Mouse (Mus musculus): ENCODE measurements around the gene Taar4.

Taar4 gene

DNA sequence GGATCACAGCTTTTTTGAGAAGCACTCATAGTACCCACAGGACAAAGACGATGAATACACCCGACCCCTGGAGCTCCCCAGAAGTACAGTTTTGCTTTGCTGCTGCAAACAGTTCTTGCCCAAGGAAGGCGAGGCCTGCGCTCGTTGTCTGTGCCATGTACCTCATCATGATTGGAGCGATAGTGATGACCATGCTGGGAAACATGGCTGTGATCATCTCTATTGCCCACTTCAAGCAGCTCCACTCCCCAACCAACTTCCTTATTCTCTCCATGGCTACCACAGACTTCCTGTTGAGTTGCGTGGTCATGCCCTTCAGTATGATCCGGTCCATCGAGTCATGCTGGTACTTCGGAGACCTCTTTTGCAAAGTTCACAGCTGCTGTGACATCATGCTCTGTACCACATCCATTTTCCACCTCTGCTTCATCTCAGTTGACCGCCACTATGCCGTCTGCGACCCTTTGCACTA is at the start of gene Taar4:
TSS of gene Taar4 (plus strand) at position 51 of the 472 bp plus-strand sequence.
- no peak for DNase-seq (ENCODE audit: low spot score in 2 of 2)

DNA sequence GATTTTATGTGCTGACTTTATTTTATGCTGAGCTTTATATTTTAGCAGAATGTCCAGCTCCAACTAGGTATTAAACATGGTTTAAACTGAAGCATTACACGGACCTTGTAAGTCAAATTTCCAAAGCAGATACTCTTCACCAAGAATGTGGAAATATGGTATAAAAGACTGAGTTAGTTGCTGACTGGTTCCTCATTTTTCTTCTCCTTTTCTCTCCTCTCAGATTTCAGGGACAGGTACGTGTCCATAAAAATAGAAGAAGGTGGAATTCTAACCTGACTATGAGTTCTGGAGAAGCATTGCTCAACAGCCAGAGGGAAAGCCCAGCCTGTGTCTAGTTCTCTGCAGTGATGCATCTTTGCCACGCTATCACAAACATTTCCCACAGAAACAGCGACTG is 40.2 kb upstream of the Taar4 start, which contains the start of gene Taar1:
TSS of gene Taar1 (plus strand) at position 301 of the 400 bp plus-strand sequence.
- DNase-seq (ENCODE audit: low spot score in 2 of 2): no peak

DNA sequence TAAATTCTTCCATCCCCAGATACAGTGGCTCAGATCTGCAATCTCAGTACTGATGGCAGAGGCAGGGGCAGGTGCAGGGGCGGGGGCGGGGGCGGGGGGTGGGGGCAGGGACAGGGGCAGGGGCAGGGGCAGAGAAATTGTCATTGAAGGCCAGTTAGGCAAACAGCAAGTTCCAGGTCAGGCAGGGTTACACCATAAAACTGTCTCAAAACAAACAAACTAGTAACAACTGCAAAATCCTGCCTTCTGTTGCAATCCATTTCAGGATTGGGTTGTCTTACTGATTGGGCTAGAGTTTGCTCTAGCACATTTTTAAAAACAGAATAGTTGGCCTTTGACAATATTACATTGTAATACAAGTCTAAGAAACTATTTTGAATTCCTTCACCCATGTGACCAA is 37.8 kb upstream of the Taar4 start:
- no peak for DNase-seq (ENCODE audit: low spot score in 2 of 2)

DNA sequence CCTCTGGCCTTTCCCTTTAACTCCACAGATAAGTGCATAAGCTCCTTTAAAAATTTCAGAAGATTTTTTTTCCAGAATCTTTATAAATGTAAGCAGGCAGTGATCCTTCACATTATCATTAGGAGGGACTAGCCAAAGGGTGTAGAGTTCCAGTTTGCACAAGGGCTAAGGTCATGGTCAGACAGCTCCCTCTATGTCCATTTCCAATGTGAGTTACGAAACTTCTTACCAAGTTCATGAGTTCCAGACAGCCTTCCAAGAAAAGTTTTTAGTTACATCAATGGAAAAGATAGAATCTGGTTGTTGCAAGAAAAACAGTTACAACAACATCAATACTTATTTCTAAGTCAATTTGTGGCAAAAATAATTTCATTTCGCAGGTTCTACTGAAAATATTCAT is 36.4 kb upstream of the Taar4 start:
- DNase-seq (ENCODE audit: low spot score in 2 of 2): no peak

DNA sequence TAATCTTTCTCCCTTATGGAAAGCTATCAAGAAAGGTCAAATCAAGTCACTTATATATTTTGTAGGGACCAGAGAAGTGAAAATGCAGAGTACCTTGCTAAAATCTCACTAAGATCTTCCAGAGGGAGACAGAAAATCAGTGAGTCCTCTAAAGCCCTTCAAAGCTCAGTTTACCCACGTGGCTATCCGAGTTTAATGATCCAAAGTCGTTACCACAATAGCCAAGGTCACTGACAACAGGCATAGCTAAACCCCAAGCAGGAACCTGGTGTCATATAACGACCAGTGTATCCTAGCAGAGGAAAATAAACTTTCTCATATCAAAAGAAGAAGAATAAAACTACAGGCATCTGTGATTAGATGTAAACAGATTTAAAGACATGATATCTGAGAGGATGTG is 22.7 kb upstream of the Taar4 start:
- DNase-seq (ENCODE audit: low spot score in 2 of 2): no peak

DNA sequence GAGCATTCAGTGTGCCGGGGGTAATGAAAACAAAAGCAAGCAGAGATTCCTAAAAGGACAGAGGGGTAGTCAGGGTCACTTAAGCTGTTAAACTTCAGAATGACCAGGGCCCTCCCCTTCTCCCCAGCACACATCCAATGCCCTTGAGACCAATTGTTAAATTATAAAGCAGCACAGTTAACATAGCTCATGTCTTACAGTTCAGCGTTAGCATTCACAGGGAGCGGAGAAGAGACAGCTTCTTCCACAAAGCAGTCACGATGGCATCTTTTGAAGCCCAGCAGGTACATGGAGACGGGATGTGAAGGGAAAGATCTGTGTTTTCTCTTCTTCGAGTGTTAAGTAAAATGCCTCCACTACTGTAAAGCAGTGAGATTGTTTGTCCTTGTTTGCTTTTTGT is 22.0 kb upstream of the Taar4 start, which contains the start of gene Taar2:
TSS of gene Taar2 (plus strand) at position 261 of the 400 bp plus-strand sequence.
- no peak for DNase-seq (ENCODE audit: low spot score in 2 of 2)

DNA sequence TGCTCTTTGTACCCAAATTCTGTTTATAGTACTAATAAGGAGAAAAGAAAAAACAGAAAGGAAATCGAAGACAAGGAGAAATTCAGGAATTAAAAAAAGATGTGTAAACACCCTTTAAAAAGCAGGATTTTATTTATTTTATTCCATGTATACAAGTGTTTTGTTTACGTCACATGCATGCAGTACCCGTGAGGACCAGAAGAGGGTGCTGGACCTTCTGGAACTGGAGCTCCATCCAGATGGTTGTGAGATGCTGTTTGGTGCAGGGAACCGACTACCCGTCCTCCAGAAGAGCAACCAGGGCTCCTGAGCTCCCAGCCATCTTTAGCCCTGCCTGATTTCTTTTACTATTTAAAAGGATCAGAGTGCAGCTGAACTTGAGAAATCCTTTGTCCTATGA is 17.8 kb upstream of the Taar4 start:
- DNase-seq (ENCODE audit: low spot score in 2 of 2): peak in 1 of 2 experiments; percentile 26

DNA sequence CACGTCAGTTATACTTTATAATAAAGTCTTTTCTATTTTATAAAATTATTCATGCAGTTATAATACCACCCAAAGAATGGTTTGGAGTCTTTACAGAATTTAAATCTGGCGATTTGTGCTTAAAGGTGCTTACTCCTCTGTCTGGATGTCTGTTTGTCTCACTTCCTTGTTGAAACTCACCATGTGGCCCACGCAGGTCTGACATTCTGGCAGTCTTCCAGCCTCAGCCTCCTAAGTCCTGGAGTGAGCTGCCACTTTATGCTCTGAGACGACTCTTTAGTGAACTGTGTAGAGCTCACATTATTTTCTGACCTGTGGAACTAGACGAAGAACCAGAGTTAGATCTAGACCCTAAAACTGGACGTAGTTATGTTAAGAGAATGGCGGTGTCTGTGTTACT is 12.3 kb upstream of the Taar4 start:
- DNase-seq (ENCODE audit: low spot score in 2 of 2): no peak

DNA sequence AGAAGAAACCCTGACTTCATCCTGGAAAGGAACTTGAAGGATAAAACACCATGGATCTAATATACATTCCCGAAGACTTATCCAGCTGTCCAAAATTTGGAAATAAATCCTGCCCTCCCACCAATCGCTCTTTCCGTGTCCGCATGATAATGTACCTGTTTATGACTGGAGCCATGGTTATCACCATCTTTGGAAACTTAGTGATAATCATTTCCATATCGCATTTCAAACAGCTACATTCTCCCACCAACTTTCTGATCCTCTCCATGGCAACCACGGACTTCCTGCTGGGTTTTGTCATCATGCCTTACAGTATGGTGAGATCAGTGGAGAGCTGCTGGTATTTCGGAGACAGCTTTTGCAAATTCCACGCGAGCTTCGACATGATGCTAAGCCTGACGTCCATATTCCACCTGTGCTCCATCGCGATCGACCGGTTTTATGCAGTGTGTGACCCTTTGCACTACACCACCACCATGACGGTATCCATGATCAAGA is 10.7 kb upstream of the Taar4 start, which contains the start of gene Taar3:
TSS of gene Taar3 (plus strand) at position 51 of the 498 bp plus-strand sequence.
- DNase-seq (ENCODE audit: low spot score in 2 of 2): no peak

DNA sequence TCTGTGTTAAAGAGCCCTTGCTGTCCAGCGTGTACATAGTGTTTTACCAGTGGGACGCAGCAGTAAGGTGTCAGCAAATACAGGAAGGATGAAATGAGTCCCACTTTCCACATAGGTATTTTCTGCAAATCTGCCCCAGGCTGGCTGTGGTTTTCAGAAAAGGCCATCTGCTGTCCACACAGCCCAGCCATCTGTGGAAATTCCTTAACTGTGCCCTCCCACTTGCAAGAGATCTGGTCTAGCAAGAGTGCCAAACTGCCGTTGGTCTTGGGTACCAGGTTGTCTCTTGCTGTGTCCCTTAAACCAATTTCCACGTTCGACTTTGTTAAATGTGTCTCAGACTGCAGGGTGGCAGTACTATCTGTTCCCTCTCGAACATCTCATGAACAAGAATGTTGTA is 8.6 kb upstream of the Taar4 start:
- DNase-seq (ENCODE audit: low spot score in 2 of 2): no peak

DNA sequence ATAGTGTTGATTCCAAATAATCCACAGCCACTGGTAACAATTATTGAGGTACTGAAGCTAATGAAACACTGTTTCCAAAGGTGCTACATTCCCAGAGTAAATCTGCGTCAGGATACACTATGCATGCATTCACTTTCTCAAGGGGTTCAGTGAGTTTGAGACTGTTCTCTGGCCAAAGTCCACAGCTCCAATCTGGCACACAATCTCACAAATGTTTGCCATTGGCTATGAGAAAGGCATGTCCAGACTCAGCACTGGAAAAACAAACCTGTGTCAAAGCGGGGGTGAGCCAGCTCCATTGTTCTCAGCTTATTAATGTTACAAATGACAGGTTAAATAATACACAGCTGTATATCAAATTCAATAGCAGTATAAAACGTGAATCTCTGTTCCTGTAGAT is 1.2 kb upstream of the Taar4 start:
- no peak for DNase-seq (ENCODE audit: low spot score in 2 of 2)

DNA sequence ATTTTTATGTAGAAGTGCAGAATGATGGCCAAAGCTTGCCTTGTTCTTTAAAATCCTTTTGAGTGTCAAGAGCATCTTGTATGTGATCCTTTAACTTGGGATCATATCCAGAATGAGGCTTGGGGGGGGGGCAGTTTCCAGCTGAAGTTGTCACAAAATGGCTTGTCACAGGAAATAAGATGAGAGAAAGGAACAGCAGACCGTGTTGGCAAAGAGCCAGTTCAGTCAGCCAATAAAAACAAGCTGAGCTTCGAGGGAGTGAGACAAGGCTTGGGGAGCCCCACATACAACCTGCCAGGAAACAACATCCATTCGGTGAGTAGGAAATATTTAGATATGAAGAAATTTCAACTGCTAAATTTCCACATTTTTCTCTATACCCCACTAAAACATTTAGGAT is 3.1 kb downstream of the Taar4 start:
- DNase-seq (ENCODE audit: low spot score in 2 of 2): no peak

DNA sequence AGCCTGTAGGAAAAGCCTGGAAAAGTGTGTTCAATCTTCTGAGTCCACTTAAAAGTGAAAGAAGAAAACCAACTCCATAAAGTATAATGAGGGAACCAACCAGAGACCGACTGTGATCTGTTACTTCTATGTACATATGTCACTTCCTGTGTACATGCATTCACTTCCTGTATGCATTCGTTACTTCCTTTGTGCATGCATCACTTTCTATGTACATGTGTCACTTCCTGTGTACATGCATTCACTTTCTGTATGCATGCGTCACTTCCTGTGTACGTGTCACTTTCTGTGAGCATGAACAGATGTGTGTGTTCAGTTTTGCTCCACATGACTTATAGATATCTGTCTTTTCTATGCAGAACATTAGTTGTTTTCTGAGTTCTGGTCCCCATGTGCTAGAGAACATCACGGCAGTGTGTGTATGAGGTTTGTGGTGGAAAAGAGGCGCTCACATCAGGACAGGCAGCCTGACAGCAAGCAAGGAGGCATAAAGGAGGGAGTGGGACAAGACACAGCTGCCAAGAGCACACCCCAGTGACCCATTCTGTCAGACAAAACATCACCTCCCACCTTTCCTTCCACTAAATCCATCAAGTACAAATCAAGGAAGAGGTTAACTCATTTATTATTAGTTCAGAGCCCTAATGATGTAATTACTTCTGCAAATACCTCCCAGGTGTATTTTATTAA is 4.8 kb downstream of the Taar4 start:
- no peak for DNase-seq (ENCODE audit: low spot score in 2 of 2)

DNA sequence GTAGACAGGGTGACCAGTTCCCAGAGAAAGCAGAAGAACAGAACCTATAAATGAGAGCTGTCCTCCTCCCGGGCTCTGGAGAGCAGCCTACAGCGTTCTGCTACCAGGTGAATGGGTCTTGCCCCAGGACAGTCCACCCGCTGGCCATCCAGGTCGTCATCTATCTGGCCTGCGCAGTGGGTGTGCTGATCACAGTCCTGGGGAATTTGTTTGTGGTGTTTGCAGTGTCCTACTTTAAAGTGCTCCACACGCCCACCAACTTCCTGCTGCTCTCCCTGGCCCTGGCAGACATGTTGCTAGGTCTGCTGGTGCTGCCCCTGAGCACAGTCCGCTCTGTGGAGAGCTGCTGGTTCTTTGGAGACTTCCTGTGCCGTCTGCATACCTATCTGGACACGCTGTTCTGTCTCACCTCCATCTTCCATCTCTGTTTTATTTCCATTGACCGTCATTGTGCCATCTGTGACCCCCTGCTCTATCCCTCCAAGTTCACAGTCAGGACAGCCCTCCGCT is 10.4 kb downstream of the Taar4 start, which contains the start of gene Taar5:
TSS of gene Taar5 (plus strand) at position 51 of the 510 bp plus-strand sequence.
- no peak for DNase-seq (ENCODE audit: low spot score in 2 of 2)

DNA sequence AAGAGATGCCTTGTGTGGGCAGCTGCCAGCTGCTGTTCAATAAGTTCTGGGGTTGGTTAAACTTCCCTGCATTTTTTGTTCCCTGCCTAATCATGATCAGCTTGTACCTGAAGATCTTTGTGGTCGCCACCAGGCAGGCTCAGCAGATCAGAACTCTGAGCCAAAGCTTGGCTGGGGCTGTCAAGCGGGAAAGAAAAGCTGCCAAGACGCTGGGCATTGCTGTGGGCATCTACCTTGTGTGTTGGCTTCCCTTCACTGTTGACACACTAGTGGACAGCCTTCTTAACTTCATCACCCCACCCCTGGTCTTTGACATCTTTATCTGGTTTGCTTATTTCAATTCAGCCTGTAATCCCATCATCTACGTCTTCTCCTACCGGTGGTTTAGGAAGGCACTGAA is 11.0 kb downstream of the Taar4 start:
- DNase-seq (ENCODE audit: low spot score in 2 of 2): no peak

DNA sequence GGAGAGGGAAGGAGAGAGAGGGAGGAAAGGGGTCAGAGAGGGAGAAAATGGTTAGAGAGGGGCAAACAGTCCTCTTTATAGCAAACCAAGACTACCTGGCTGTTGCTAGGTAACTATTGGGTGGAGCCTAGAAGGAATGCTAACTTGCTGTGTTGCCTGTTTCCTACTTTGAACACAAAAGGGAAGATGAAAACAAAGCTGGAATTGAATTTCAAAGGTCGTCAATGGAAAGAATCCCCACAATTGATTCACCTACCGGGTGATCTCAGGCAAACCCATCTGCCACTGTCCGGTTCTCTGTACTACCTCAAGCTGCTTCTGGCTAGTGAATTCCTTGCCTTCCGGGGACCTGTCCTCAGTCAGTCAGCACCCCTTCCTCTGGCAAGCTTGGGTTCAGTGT is 17.7 kb downstream of the Taar4 start:
- no peak for DNase-seq (ENCODE audit: low spot score in 2 of 2)

DNA sequence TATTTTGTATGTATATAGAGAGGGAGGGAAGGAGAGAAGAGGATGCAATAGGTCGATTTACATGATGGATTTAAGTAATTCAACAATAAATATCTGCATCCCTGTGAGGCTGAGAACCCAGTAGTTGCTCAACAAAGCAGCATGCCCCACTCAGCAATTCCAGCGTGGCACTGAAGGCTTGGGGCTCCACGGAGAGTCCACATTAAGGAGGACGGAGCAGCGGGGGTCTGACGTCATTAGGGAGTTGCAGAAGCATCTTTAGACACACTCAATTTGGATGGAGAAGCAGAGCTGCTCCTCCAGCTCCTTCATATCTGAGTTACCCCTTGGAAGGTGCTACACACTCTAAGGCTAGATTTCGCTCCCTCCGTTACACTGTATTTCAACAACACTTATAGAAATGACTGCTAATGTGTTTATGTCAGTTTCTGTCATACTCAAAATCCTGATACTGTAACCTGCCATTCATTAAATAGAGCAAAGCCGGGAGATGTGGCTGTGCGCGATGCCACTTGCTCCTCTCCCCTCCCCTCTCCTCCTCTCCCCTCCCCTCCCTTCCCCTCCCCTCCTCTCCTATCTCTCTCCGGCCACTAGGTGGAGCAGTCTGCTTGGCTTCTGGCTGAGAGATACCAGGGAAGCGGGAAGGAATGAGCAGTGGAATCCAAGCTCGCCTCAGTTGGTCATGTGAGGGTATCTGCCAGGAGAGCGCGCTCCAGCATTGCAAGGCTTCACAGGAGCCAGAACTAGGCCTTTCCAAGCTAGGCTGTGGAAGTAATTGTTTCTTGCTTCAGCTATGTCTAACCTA is 18.8 kb downstream of the Taar4 start:
- peak; percentile 28 to 61 for DNase-seq (ENCODE audit: low spot score in 2 of 2)

DNA sequence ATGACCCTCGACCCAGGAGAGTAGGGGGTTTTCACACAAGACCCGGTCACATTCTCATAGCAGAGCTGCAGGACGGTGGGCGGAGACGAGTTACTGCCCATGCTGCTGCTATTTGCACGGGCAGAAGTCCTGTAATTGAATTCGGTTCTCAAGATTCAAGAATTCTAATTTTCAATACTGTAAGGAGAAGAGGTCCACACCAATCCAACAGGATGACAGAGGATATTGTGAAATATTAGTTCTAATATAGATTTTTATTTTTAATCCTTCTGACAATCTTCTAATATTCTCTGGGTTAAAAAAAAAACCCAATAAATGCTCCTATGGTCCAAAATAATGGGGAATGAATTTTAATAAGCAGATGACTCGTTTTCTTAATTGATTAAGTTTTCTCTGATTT is 25.3 kb downstream of the Taar4 start, which contains the start of gene Taar6:
TSS of gene Taar6 (minus strand) at position 101 of the 400 bp plus-strand sequence.
- no peak for DNase-seq (ENCODE audit: low spot score in 2 of 2)

DNA sequence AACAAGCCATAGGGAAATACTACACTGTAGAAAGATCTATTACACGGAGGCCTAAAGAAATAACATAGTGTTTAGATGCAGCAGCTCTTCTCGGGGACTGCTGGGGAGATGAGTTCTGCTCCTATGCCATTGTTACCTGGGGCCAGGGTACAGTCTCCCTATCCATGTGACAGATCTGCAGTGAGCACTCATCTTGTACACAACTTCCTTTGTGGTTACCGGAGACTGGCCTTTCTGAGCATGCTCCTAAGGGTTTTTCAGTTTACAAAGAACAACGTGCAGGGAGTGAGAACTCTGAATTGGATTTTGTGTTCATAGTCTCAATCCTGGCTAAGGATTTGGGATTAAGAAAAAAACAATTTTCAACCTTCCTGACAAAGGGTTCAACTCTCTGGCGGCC is 26.1 kb downstream of the Taar4 start:
- DNase-seq (ENCODE audit: low spot score in 2 of 2): peak in 1 of 2 experiments; percentile 7

DNA sequence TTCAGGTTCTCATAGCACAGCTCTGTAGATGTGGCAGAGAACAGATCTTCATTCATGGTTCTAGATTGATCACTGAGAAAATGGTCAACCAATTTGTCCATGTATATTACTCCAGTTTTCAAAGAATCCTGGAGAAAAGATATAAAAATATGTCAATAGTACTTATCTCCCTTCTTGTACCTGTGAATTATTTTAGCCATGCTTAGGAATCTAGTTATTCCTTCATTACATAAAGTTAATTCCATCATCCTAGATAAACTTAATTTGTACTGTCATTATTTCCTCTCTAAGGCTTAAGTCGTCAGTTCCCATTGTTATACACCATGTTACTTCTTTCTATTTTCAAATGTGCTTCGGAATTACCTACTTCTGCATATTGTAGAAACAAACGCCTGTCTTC is 33.1 kb downstream of the Taar4 start, which contains the start of gene Taar7a:
TSS of gene Taar7a (minus strand) at position 101 of the 400 bp plus-strand sequence.
- DNase-seq (ENCODE audit: low spot score in 2 of 2): no peak

DNA sequence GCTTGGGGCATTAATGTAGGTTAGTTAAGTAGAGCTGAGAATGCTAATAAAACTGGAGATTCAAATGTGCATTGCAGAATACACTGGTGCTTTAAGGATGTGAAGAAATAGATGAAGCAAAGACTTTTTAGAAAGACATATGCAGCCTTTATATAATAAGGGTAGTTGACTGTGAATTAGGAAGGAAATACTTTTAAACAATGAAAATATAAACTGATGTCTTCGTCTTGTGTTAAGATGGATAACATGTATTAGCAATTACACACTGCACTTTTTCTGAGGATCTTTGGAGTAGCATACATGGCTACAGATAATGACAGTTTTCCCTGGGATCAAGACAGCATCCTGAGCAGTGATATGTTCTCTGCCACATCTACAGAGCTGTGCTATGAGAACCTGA is 39.3 kb downstream of the Taar4 start, which contains the start of gene Taar7b:
TSS of gene Taar7b (plus strand) at position 301 of the 400 bp plus-strand sequence.
- no peak for DNase-seq (ENCODE audit: low spot score in 2 of 2)

DNA sequence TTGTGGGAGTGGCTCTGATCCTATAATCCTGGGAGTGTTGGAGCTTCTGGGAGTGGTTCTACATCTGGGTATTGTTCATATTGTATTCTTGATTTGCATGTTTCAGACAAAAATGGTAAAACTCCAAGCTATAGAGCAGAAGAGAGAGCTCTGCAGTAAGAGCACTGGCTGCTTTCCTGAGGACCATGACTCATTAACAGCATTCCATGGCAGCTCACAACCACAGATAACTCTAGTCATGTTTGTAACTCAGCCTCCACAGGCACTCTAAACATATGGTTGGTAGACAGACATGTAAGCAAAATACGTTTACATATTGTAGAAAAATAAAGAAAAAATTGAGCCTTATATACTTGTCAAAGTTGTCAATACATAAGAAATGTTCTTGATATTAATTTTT is 46.1 kb downstream of the Taar4 start:
- DNase-seq (ENCODE audit: low spot score in 2 of 2): no peak

Measured in thymus, postnatal 10 days (tissue).